Mouse (Mus musculus) embryo, embryonic 9.5 days (tissue): ENCODE measurements around the gene Ripk3.
A peak's percentile ranks its signal among the peaks of the same experiment; 100 is the strongest.

Experiments used
- DNase-seq: peaks from one replicate; pipeline ENCODE4 v3.0.0-alpha.2; 2017; ENCODE audit errors: extremely low spot score

Ripk3 gene

GRCm38 (mm10) chr14:55762001-55762821 lies 26.5 kb downstream of the Ripk3 start:
- DNase-seq = peak; percentile 78

GRCm38 (mm10) chr14:55761163-55761562 lies 27.5 kb downstream of the Ripk3 start, which contains the start of gene Ltb4r2:
Gene Ltb4r2, plus strand, starts transcription at chr14:55761428.
- DNase-seq = no peak

GRCm38 (mm10) chr14:55760156-55760555 lies 28.5 kb downstream of the Ripk3 start:
- peak; percentile 85 for DNase-seq

GRCm38 (mm10) chr14:55758363-55758784 lies 30.3 kb downstream of the Ripk3 start, which contains the start of gene Cideb:
Gene Cideb, minus strand, starts transcription at chr14:55758458.
- DNase-seq = peak; percentile 65

GRCm38 (mm10) chr14:55757566-55757965 lies 31.1 kb downstream of the Ripk3 start:
- DNase-seq = no peak

- no peak for DNase-seq
These were observed 41.4 kb downstream of the Ripk3 start for GRCm38 (mm10) chr14:55747051-55747847.

- DNase-seq = no peak
These were observed 42.8 kb downstream of the Ripk3 start for GRCm38 (mm10) chr14:55745861-55746237.

- DNase-seq = peak; percentile 98
These were observed 43.3 kb downstream of the Ripk3 start, which contains the start of the genes Dhrs1 and Nop9 for GRCm38 (mm10) chr14:55745180-55745860. Gene Dhrs1, minus strand, starts transcription at chr14:55745690. Gene Nop9, plus strand, starts transcription at chr14:55745693.

- DNase-seq = peak; percentile 86
These were observed 45.0 kb downstream of the Ripk3 start for GRCm38 (mm10) chr14:55743711-55744110.

- DNase-seq = no peak
These were observed 51.5 kb downstream of the Ripk3 start for GRCm38 (mm10) chr14:55737086-55737687.

- DNase-seq = no peak
These were observed 52.9 kb downstream of the Ripk3 start for GRCm38 (mm10) chr14:55735758-55736157.

GRCm38 (mm10) chr14:55735334-55735733 lies 53.3 kb downstream of the Ripk3 start:
- DNase-seq = no peak
